Mouse (Mus musculus) midbrain, embryonic 13.5 days (tissue): ENCODE data around the gene Plekha4. TPM values are rescaled to one million over a fixed set of nuclear protein-coding genes. Genes with fewer than 3 reads are reported as not detected.
"Not testable (repeated sequence)": the region's sequence is repeated elsewhere in the genome, so short reads cannot be mapped to it uniquely, and the experiment has no call there.

ENCODE experiments used
- ATAC-seq: fragments of 200-750 bp; cut with Nextera tagmentation; 2 replicates; pipeline ENCODE4 v1.8.0; 2017; ENCODE audit warnings: mild to moderate bottlenecking, moderate TSS enrichment, moderate library complexity
- H3K27ac ChIP-seq: fragments of 300-500 bp; sonication (generic); 2 replicates; pipeline ENCODE4 v1.5.1; 2015; ENCODE audit warnings: inconsistent platforms, mild to moderate bottlenecking, moderate library complexity
- H3K27me3 ChIP-seq: fragments of 300-500 bp; sonication (generic); 2 replicates; pipeline ENCODE4 v1.6.1; 2015; ENCODE audit warnings: mild to moderate bottlenecking, inconsistent platforms
- H3K36me3 ChIP-seq: fragments of 300-500 bp; sonication (generic); 2 replicates; pipeline ENCODE4 v1.6.1; 2015; ENCODE audit warnings: mild to moderate bottlenecking, inconsistent platforms
- H3K4me1 ChIP-seq: fragments of 300-500 bp; sonication (generic); replicated peaks from 2 replicates; pipeline ENCODE4 v1.6.1; 2015; ENCODE audit warnings: inconsistent platforms
- H3K4me2 ChIP-seq: fragments of 300-500 bp; sonication (generic); replicated peaks from 2 replicates; pipeline ENCODE4 v1.6.1; 2015; ENCODE audit warnings: moderate library complexity, mild to moderate bottlenecking, inconsistent platforms
- H3K4me3 ChIP-seq: fragments of 300-500 bp; sonication (generic); replicated peaks from 2 replicates; pipeline ENCODE4 v1.5.1; 2015; ENCODE audit warnings: mild to moderate bottlenecking, inconsistent platforms
- H3K9ac ChIP-seq: fragments of 300-500 bp; sonication (generic); replicated peaks from 2 replicates; pipeline ENCODE4 v1.6.1; 2015; ENCODE audit warnings: mild to moderate bottlenecking, inconsistent platforms
- H3K9me3 ChIP-seq: fragments of 300-500 bp; sonication (generic); 2 replicates; pipeline ENCODE4 v1.6.1; 2016; ENCODE audit warnings: mild to moderate bottlenecking, inconsistent platforms
- WGBS: fragments of 180-500 bp; shearing (Covaris S2); methylation state at CpG from one replicate; pipeline ENCODE4 v1.1.7; 2015; 5-methylcytosine and 5-hydroxymethylcytosine counted together
- polyA plus RNA-seq: library from polyadenylated mRNA; unstranded; fragments of >200 nt; fragmentation: Nextera tagmentation; extraction: Ambion mirVana; gene quantifications from 2 replicates; pipeline ENCODE4 v1.2.1, GENCODE M21; 2015

Plekha4 gene
- 0.23 and 0.46 TPM in 2 replicates for polyA plus RNA-seq

GRCm38 (mm10) chr7:45525809-45526473 lies at the start of gene Plekha4, which contains the start of gene Ppp1r15a:
Gene Plekha4, plus strand, starts transcription at chr7:45526330.
Gene Ppp1r15a, minus strand, starts transcription at chr7:45526268.
- ATAC-seq = peak; percentile 82
- Histone ChIP-seq H3K4me1 (peaks cover 33% of the 10 kb centered on the region), H3K9ac (peak within 1 kb of the TSS; percentile 86), H3K9me3 (no peaks in the 10 kb centered on the region), H3K27ac (peak within 1 kb of the TSS; percentile 74), H3K36me3 (no peaks in the 10 kb centered on the region), H3K4me3 (peak within 1 kb of the TSS; percentile 72), H3K4me2 (peak within 1 kb of the TSS; percentile 92), H3K27me3 (0 out of 2 replicates have a peak, but pooled peaks cover 3% of the 10 kb centered on the region)
- WGBS = under 1% methylated on average over 54 of the region's 54 CpGs

- Histone ChIP-seq H3K9me3 (no peaks in the 10 kb centered on the region), H3K4me1 (no peaks in the 10 kb centered on the region), H3K36me3 (no peaks in the 10 kb centered on the region), H3K9ac (no peak overlapping the region), H3K27me3 (no peaks in the 10 kb centered on the region), H3K27ac (no peak overlapping the region), H3K4me2 (no peak overlapping the region), H3K4me3 (no peak overlapping the region)
- ATAC-seq = no peak
- 56% methylated on average over 1 of the region's 1 CpGs for WGBS
Measured at GRCm38 (mm10) chr7:45476453-45476852, 49.7 kb upstream of the Plekha4 start.

- H3K27me3 ChIP-seq = no peaks in the 10 kb centered on the region
- H3K4me3 ChIP-seq = no peak overlapping the region
- WGBS = 17% methylated on average over 3 of the region's 3 CpGs
- no peak overlapping the region for H3K27ac ChIP-seq
- H3K4me1 ChIP-seq = no peaks in the 10 kb centered on the region
- H3K9me3 ChIP-seq = no peaks in the 10 kb centered on the region
- no peak for ATAC-seq
- no peak overlapping the region for H3K9ac ChIP-seq
- no peaks in the 10 kb centered on the region for H3K36me3 ChIP-seq
- no peak overlapping the region for H3K4me2 ChIP-seq
Measured at GRCm38 (mm10) chr7:45477003-45477402, 49.1 kb upstream of the Plekha4 start.

- no peaks in the 10 kb centered on the region for H3K9me3 ChIP-seq
- H3K27me3 ChIP-seq = no peaks in the 10 kb centered on the region
- ATAC-seq = no peak
- no peaks in the 10 kb centered on the region for H3K36me3 ChIP-seq
- WGBS = 94% methylated on average over 7 of the region's 7 CpGs
- no peak overlapping the region for H3K4me3 ChIP-seq
- H3K4me1 ChIP-seq = no peaks in the 10 kb centered on the region
- H3K27ac ChIP-seq = no peak overlapping the region
- no peak overlapping the region for H3K4me2 ChIP-seq
- no peak overlapping the region for H3K9ac ChIP-seq
Measured at GRCm38 (mm10) chr7:45478774-45479173, 47.4 kb upstream of the Plekha4 start.

- 82% methylated on average over 4 of the region's 4 CpGs for WGBS
- not testable (repeated sequence) for H3K9ac ChIP-seq, H3K36me3 ChIP-seq, H3K9me3 ChIP-seq, ATAC-seq, H3K27me3 ChIP-seq, H3K4me3 ChIP-seq, H3K4me1 ChIP-seq, H3K4me2 ChIP-seq, H3K27ac ChIP-seq
Measured at GRCm38 (mm10) chr7:45480310-45480709, 45.8 kb upstream of the Plekha4 start.

GRCm38 (mm10) chr7:45481374-45481927 lies 44.7 kb upstream of the Plekha4 start, which contains the start of gene Tulp2:
Gene Tulp2, plus strand, starts transcription at chr7:45481877.
- Histone ChIP-seq H3K9ac (no peak within 1 kb of the TSS), H3K4me3 (no peak within 1 kb of the TSS), H3K27ac (no peak within 1 kb of the TSS), H3K27me3 (no peaks in the 10 kb centered on the region), H3K9me3 (no peaks in the 10 kb centered on the region), H3K36me3 (no peaks in the 10 kb centered on the region), H3K4me1 (no peaks in the 10 kb centered on the region), H3K4me2 (no peak within 1 kb of the TSS)
- WGBS = 52% methylated on average over 15 of the region's 15 CpGs
- ATAC-seq = peak; percentile 89

- Histone ChIP-seq H3K4me3 (no peak overlapping the region), H3K4me1 (no peaks in the 10 kb centered on the region), H3K9ac (no peak overlapping the region), H3K9me3 (no peaks in the 10 kb centered on the region), H3K27ac (no peak overlapping the region), H3K27me3 (no peaks in the 10 kb centered on the region), H3K4me2 (no peak overlapping the region), H3K36me3 (no peaks in the 10 kb centered on the region)
- WGBS = 100% methylated on average over 1 of the region's 1 CpGs
- no peak for ATAC-seq
Measured at GRCm38 (mm10) chr7:45482166-45482565, 44.0 kb upstream of the Plekha4 start.

GRCm38 (mm10) chr7:45484985-45485384 lies 41.1 kb upstream of the Plekha4 start:
- WGBS = 94% methylated on average over 5 of the region's 5 CpGs
- not testable (repeated sequence) for H3K4me2 ChIP-seq

GRCm38 (mm10) chr7:45486158-45486557 lies 40.0 kb upstream of the Plekha4 start:
- H3K27me3 ChIP-seq = no peaks in the 10 kb centered on the region
- 84% methylated on average over 7 of the region's 7 CpGs for WGBS
- peaks cover 24% of the 10 kb centered on the region for H3K4me1 ChIP-seq
- H3K36me3 ChIP-seq = no peaks in the 10 kb centered on the region
- H3K9me3 ChIP-seq = no peaks in the 10 kb centered on the region
- no peak overlapping the region for H3K4me3 ChIP-seq
- no peak overlapping the region for H3K27ac ChIP-seq
- no peak overlapping the region for H3K9ac ChIP-seq
- no peak overlapping the region for H3K4me2 ChIP-seq
- ATAC-seq = no peak

More at GRCm38 (mm10) chr7:45484985-45485384, 41.1 kb upstream of the Plekha4 start:
- not testable (repeated sequence) for H3K9ac ChIP-seq, H3K36me3 ChIP-seq, H3K27me3 ChIP-seq, ATAC-seq, H3K4me3 ChIP-seq, H3K9me3 ChIP-seq, H3K27ac ChIP-seq
- H3K4me1 ChIP-seq = peaks cover 17% of the 10 kb centered on the region

GRCm38 (mm10) chr7:45486761-45487415 lies 39.2 kb upstream of the Plekha4 start, which contains the start of gene Gm45808:
Gene Gm45808, minus strand, starts transcription at chr7:45486811.
- no peaks in the 10 kb centered on the region for H3K9me3 ChIP-seq
- no peak within 1 kb of the TSS; the same call in 1 of the 2 replicates for H3K4me3 ChIP-seq
- H3K4me1 ChIP-seq = peaks cover 26% of the 10 kb centered on the region
- H3K4me2 ChIP-seq = no peak within 1 kb of the TSS
- WGBS = 85% methylated on average over 12 of the region's 12 CpGs
- no peak for ATAC-seq
- no peak within 1 kb of the TSS for H3K9ac ChIP-seq
- H3K27me3 ChIP-seq = no peaks in the 10 kb centered on the region
- H3K36me3 ChIP-seq = peaks cover 1% of the 10 kb centered on the region; the same call in 1 of the 2 replicates
- no peak within 1 kb of the TSS for H3K27ac ChIP-seq

- peak; percentile 80 for ATAC-seq
- Histone ChIP-seq H3K4me1 (peaks cover 26% of the 10 kb centered on the region), H3K36me3 (peaks cover 10% of the 10 kb centered on the region), H3K27me3 (no peaks in the 10 kb centered on the region), H3K4me3 (peak overlapping the region; percentile 40), H3K9ac (peak overlapping the region; percentile 65; the same call in 1 of the 2 replicates), H3K27ac (peak overlapping the region; percentile 86), H3K4me2 (peak overlapping the region; percentile 57), H3K9me3 (no peaks in the 10 kb centered on the region)
- WGBS = 13% methylated on average over 11 of the region's 11 CpGs
Measured at GRCm38 (mm10) chr7:45487861-45488292, 38.3 kb upstream of the Plekha4 start.
